Mouse (Mus musculus): ENCODE measurements around the gene Acap3.

DNA sequence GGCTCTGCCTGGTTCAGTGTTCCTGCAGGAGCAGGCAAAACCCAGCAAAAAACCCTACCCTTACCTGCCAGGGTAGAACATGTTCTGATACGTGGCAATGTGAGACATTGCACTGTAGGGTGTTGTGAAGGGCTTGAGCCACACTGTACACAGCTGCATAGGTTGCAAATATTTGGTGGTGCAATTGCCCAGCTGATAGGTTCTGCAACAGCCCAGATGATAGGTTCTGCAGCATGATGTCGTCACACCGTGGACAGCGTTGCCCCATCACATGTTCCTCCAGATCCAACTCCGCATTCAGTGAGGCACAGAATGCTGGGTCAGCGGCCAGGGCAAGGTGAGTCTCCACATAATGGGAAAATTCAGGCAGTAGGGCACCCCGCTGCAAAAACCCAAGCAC lies 29.8 kb upstream of the Acap3 start:
- no peak for TF ChIP-seq CTCF (IDR thresholded peaks at IDR 0.05; ENCODE audit: control insufficient read depth, insufficient read depth, insufficient replicate concordance, low read depth, low read length)
- TF ChIP-seq POLR2A (IDR thresholded peaks at IDR 0.05; ENCODE audit: control insufficient read depth, low read depth, low read length), result no peak
